Mouse (Mus musculus) NIH3T3 (cell line): ENCODE measurements around the gene Trim63.

ENCODE experiments used
- DNase-seq: peaks from one replicate; pipeline ENCODE4 v3.0.0-alpha.2; 2012; ENCODE audit warnings: low read depth

Trim63 gene

DNA sequence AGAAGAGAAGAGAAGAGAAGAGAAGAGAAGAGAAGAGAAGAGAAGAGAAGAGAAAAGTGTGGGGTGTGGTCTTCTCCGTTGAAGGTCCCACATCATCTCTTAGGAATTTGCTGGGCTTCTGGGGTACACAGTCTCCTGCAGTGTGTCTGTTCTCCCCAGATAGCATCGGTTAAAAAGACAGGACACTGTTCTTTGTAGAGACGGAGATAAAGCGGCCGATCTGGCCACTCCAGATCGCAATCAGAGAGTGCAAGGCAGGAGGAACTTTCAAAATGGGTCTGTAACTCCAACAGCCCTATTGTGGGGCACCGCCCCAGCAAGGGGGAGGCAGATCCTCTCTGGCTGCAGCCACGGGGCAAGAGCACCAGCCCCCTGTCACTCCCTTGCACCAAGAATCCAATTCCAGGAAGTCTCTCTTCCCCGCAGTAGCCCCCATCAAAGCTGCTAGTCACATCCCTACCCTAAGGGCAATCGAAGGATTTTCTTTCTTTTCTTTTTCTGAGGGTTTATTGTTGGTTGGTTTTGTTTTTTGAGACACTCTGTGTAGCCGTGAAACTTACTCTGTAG, 27.4 kb downstream of the Trim63 start:
- DNase-seq = no peak

DNA sequence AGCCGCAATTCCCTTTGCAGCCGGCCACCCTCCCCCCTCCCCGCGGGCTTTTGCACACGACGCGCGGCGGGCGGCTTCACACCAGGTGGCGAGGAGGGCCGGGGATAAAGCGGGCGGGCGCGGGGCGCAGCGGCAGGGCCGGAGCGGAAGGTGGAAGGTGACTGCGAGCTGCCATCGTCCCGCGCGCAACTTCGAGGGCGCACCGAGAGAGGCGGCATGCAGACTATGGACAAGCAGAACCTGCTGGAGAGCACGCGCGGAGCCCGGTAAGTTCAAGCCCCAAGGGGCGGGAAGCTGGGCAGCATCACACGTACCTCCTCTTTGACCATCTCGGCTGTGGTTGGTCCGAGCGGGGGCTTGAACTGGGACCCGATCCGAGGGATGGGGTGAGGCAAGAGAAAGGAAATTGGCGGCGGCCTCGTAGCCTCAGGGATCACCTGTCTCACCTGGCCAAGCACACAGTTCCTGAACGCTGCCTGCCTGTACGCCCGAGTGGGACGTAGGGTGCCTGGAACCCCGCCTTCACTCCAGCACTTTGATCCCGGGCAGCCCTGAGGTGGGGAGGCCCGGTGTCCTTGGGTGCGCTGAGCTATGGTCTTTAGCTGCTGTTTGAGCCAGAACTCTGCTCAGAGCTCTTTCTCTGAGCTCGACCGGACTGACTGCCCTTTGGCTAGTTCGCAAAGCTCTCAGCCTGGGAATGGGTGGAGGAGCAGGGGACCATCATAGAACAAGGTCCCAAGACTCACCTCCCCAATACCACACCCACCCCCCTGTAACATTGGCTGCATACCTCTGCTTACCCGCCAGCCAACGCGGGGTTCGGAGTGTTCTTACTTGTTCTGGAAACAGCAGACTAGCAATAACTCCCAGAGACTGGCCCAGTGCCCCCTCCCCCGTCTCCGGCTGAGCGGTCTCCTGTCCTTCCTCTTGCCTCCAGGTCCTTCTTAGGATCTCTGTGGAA, 28.4 kb downstream of the Trim63 start, which contains the start of gene Slc30a2:
Slc30a2 (plus strand) TSS at position 111 of the 961 bp plus-strand sequence.
- DNase-seq = no peak

DNA sequence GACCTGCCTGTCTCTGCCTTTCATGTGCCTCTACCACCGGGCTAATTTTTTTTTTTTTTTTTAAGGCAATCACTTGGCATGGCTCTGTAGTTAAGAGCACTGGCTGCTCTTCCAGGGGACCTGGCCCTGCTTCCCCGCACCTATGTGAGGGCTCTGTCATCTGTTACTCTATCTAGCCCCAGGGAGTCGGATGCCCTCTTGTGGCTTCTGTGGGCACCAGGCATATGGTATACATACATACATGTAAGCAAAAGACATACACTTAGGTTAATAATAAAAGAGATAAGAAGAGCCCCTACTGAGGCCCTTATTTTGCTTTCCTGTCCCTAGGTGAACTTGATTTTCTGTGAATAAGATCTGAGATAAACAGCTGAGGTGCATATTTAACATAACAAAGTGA, 29.7 kb downstream of the Trim63 start:
- DNase-seq = no peak

DNA sequence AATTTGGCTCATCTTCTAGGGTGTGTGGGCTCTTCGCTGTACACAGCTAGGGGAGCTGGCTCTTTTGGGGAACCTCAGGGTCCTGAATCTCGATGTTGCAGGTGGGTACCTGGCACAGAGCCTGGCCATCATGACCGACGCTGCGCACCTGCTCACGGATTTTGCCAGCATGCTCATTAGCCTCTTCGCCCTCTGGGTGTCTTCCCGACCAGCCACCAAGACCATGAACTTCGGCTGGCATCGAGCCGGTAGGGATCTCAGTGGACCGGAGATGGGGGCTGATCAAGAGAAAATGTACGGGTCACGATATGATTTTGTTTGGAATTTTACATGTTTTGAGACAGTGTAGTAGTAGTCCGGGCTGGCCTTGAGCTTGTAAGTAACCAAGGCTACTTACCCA, 30.9 kb downstream of the Trim63 start:
- no peak for DNase-seq

DNA sequence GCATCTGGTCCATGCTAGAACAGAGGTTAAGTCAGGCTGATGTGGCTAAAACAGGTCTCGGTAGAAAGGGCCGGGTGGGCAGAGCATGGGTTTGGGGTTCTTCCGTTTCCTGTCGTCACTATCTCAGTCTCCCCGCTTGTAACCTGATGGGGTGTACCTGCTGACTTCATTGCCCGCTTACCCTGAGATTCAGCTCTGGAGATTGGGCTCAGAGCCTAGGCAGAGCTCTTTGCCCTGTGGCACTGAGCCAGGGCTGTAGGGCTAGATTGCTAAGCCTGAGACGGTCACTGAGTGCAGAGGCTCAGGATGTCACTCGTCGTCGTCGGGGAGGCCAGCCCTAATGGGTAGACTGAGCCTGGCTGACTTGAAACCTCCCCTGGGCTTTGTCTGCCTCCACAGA, 33.2 kb downstream of the Trim63 start:
- no peak for DNase-seq

DNA sequence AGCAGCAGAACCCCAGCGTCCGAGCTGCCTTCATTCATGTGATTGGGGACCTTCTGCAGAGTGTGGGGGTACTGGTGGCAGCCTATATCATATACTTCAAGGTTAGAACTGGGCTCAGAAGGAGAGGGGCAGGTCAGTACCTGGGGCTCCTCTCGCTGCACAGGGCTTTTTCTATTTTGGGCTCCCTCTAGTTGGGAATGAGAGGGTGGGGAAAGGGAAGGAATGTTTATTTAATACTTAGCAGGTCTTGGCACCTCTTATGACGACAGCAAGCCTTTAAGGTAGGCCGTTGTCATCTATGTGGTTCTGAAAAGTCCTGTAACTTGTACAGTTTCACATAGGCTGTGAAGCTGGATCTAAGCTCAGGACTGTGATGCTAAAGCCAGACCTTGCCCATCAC, 33.6 kb downstream of the Trim63 start:
- no peak for DNase-seq

DNA sequence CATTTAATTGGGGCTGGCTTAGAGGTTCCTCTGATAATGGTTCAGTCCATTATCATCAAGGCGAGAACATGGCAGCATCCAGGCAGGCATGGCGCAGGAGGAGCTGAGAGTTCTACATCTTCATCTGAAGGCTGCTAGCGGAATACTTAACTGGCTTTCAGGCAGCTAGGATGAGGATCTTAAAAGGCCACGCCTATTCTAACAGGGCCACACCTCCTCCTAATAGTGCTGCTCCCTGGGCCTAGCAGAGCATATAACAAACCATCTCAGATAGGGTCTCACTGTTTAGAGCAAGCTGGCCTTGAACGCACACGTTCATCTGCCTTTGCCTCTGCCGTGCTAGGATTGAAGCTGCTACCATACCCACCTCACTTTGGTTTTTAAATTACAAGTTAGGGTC, 34.9 kb downstream of the Trim63 start:
- no peak for DNase-seq

DNA sequence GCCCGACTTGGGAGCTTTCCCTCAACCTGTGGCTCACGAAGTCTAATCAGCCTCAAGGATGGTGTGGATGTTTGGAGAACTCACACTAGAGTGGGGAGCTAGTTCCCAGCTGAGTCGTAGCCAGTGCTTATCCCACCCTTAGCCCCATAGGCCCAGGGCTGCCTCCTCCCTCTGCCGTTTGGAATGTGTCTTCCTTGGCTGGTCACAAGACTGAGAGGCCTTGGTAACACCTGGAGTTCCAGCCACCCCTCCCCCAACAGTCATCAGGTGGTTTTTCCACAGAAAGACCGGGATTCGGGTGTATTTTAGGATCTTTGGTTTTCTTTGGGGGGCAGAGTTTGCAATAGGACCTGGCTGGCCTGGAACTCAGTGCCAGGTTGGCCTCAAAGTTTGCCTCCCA, 35.7 kb downstream of the Trim63 start:
- no peak for DNase-seq

DNA sequence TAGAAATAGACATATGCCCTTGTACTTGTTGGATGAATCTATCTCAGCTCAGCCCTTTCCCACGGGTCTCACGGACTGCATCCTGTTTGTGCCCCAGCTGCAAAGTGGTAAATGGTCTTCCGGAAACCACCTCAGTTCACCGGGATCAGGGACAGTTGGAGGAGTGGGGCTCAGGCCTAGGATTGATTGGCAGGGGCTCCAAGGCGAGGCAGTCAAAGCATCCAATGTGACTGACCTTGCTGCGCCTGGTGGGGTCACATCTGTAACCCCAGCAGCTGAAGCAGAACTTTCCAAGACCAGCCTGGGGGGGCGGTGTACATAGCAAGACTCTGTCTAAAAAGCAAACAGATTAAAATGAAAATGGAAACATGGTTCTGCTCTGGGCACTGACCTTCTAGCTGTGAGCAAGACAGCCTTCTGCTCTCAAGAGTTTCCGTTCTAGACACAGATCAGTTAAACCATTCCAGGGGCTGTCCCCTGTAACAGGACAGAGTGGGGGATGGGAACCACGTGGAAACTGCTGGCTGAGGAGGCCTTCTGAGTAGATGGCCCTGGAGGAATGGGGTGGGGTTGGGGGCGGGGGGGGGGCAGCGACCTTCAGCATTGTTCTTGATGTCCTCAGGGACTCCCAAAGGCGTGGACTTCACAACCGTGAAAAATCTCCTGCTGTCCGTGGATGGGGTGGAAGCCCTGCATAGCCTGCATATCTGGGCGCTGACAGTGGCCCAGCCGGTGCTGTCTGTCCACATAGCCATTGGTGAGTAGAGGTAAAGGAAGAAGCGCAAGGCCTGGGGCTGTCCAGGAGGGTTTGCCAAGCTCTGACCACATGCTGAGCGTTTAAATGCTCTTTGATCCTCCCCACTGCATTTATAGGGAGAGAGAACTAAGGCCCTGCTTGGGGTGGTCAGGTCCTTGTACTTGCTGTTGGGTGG, 36.7 kb downstream of the Trim63 start:
- peak; percentile 9 for DNase-seq

DNA sequence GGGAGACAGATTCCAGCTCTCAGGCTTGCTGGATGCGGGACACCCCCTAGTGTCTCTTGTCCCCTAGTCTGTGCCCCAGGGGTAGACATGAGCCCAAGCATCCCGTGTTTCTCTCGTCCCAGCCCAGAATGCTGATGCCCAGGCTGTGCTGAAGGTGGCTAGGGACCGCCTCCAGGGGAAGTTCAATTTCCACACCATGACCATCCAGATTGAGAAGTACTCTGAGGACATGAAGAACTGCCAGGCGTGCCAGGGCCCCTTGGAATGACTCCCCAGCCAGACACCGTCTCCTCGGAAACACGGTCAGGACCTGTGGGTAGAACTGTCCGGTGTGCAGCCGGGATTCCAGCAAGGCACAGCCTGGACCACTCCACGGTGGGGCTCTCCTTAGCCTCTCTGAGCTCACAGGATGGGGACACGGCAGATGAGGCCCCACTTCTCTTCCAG, 37.4 kb downstream of the Trim63 start:
- DNase-seq = no peak

DNA sequence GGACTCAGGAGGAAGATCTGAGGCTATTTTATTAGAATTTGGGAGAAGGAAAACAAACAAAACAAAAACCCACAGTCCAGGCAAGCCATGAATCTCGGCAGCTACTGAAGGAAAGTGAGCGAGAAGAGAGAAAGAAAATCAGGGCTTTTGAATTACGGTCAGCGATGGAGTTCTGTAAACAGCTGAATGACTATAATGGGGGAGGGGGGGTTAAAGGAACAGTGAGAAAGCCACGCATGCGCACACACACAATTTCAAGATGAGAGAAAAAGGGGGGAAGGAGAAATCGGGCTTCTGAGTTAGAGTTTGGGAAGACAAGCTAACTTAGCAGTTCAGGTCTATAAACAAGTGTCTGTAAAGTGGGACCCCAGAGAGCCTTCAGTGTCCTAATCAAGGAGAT, 38.0 kb downstream of the Trim63 start:
- DNase-seq = no peak

DNA sequence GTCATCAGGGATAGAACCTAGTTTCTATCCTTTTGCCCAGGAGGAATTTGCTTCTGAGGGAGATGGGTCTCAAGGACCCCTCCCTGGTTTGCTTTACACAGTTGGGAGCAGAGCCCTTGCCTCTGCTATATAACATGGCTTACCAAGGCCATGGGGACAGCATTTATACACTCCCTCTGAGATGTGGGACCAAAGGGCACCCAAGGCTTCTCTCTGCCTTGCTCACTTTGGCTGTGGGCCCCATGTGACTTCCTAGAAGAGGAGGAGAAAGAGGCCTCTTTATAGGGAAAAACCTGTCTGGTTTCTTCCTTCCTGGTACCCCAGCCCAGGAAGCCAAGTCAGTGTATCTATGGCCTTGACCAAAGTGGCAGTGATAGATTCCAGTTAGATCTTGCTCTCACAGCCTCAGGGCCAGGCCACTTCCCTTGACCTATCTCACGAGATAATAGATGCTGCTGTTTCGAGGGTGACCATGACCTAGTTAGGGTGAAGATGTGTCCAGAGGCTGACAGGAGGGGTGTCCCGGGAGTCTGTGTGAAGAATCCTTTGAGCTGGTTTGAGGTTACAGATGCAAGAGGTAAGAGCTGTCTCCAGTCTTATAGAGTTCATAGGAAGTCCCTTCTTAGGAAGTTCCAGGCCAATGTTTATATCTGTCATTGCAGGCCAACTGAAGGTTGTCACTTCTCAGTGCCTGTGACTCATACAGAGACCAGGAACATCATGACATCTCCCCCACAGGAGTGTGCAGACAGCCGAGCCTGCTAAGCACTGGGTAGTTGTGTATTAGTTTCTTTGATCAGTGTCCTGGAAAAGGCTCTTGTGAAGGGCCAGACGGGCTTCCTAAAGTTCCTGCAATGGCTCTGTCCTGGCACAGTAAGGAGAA, 38.8 kb downstream of the Trim63 start:
- no peak for DNase-seq

DNA sequence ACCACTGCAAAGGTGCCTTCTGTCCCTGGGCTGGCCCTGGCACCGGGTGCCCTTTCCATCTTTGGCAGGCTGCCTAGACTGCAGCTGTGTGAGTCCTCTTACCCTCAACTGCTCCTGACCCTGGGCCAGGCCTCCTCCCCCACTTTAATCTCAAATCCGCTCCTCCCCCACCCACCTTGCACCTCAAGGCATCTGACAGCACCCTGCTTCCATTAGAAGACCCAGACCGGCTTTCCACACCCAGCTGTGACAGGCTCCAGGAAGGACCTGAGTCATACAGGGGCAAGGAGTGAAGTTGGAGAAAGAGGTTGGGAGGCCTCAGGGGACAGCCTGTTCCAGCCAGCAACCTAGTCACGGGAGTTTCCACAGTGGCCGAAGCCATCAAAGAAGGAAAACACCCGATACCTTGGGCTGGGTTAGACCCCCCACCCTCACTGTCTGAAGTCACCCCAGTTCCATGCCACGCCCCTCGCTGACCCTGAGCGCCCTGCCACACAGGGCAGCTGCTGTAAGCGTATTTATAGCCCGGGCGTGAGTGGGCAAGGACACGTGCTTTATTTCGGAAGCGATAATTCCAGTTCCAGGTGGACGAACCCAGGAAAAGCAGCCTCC, 41.0 kb downstream of the Trim63 start:
- DNase-seq = peak; percentile 21

DNA sequence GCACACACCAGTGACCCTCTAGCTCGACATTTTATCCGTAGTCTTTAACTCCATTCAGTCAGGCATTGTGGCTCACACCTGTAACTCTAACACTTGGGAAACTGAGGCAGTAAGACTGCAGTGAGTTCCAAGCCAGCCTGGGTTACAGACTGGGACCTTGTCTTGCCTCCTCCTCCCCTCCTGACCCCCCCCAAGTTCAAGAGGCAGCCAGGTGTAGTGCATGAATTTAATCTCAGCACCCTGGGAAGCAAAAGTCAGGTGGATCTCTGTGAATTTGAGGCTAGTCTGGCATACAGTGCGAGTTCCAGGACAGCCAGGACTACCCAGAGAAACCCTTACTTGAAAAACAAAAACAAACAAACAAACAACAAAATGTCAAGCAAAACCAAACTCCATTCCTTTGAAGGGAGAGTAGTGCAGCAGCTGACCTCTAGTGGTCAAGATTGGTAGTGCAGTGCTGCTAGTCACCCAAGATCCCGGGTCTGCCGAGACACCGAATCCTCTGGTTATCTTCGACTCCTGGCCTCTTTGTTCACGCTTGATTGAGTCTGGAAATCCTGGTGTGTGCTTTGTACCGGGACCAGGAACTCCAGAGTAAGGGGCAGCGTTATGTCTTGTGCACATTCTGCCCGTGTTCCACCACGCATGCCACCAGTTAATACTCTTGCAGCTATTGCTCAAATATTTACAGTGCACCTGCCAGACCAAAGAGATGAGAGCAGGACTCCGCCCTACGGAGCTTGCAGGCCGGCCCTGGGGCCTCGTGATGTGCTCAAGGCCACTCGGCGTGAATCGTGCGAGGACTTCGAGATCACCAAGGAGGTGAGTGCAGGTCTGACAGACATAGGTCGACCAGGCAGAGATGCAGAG, 41.9 kb downstream of the Trim63 start:
- DNase-seq = peak; percentile 73

DNA sequence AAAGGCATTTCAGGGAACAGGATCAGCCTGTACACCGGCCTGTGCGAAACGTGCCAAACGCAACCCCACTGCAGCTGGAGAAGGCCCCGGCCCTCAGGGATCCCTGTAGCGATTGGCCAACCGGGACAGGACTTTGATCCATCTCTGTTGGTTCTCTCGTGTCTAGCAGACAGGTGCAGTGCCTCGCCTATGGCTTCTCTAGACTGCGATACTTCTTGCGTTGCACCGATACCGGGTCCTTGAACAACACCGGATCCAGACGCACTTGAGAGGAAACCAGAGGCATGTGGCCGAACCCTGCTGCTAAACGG, 42.5 kb downstream of the Trim63 start:
- DNase-seq = no peak

DNA sequence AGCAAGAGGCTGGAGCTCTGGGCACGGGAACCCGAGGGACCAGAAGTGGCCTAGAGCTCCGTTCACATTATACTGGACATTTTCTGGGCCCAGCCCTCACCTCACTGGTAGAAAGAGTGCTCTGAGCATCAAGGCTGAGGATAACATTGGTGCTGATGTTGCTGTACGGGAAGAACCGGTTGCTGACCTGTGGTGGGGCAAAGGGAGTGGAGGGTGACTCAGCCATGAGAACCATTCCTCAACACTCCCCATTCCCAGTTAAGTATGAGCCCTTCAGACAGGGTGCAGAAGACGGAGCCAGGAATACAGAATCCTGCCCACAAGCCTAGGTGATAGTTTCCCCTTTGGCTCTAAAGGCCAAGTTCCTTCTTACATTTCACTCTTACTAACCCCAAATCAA, 44.7 kb downstream of the Trim63 start:
- DNase-seq = no peak

DNA sequence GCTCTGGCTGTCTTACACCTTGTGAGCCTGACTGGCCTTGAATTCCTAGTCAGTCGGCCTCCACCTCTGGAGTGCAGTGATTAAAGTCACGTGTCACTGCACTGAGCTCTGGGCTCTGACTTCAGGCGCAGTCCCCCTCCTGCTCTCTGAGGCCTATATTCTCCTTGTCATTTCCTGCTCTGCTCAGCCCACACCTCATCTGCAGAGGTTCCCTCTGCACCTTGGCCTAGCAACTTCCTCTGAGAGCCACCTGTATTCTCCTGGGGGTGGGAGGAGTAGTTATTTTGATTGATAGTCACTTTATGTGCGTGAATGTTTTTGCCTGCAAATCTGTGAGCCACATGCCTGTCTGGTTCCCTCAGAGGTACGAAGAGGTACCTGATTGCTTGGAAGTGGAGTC, 46.3 kb downstream of the Trim63 start:
- DNase-seq = no peak

DNA sequence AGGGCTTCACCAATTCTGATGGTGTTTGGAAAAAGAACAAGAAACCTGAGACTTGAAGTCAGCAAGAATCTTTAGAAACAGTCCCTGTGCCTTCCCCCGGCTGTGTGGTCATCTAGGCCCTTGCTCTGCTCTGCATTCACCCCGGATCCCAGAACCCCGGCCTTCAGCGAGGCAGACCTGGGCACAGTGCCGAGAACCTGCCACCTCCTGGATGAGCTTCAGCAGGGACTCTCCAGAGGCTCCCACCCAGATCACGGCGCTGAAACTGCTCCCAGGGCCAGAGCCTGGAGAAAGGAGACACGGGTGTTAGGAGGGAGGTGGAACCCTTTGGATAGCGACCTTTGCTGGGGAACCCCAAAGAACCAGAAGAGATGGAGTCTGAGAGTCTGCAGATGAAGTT, 47.2 kb downstream of the Trim63 start:
- DNase-seq = no peak

DNA sequence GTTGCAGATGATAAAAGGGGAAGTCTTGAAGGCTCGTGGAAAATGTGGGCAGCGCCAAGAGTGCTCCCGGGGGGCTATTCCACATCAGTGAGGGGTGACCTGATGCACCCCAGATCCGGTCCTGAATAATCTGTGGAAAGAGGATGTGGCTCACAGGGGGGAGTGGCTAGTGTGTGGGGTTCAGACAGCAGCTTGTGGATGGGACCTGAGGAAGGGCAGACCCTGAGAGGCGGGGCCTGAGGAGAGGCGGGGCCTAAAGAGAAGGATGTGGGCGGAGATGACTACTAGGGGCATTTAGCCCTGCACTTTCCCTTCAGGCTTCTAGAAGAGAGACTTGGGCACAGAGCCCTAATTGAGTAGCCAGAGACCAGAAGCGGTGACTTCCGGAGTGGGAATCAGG, 47.7 kb downstream of the Trim63 start:
- DNase-seq = no peak

DNA sequence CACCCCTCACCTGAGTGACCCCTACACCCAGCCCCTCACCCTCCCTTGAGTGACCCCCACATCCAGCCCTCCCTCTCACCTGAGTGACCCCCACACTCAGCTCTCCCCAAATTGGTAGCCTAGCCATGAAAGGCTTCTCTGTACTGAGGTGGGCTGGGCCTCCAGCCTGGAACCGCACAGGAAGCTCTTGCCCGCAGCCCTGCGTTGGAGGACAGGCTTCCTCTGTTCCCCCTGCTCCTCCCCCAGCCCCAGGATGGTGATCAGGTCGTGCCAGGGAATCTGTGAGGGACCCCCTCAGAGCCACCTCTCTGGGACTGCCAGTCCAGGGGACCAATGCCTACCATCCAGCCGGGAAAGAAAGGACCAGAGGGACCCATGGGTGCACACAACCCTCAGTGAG, 50.4 kb downstream of the Trim63 start:
- DNase-seq = no peak
